24 mouse cellular contexts compared by ENCODE assay signal in the genomic region with DNA sequence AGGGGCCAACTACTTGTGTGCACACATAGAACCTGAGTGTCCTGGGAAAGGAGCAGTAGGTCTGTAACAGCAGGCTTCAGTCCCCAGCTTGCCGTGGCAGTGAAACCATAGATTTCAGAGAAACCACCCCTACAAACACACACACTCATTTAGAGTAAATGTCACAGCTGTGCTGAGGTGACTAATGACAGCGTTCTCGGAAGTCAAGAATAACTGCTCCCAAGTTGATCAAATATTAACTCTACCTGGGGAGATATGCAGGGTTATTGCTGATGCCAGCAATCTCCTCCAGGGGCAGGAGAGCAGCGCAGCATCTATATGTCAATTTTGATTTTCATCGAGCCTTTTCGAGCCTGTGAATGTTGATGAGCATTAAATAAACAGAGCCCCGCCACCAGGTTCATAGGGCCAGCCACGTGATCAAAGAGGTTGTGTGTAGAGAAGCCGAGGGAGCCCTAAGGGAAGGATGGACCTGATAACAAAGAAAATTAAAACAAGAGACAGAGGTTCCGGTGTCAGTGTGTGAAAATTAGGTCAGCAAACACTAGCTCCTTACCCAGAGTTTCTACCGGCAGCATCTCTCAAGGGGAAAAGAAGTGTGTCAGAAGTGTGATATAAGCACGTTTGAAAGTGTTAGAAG.
DNase-seq lines count a peak whose midpoint lies in the region; ATAC-seq and TF ChIP-seq lines count a peak whose summit lies in the region.
"Had no signal": no experiment of that assay in that cellular context is flagged by ENCODE, and none has a peak within 500 bp of the region (broad histone marks: within the 10 kb centered on the region; RNA-seq: fewer than 3 reads in every experiment).

No protein-coding gene starts in this region.

- no peak overlapping the region for H3K9ac ChIP-seq in forebrain, embryonic 12.5 days
- no peak overlapping the region for H3K9ac ChIP-seq in forebrain, embryonic 13.5 days
- H3K9ac ChIP-seq in neural tube, embryonic 12.5 days, result no peak overlapping the region
- H3K9ac ChIP-seq in midbrain, embryonic 16.5 days (ENCODE audit: low read depth, low read length), result no peak overlapping the region
- no peak overlapping the region for H3K9ac ChIP-seq in stomach, embryonic 16.5 days (ENCODE audit: low read length)
- H3K9ac ChIP-seq in heart, adult 2 months (ENCODE audit: low read depth, low read length), result no peak overlapping the region
- H3K9ac ChIP-seq: embryonic facial prominence, embryonic 12.5 days; forebrain, embryonic 15.5 days; limb, embryonic 13.5 days; liver, embryonic 13.5 days; lung, embryonic 14.5 days had no signal

- no peaks in the 10 kb centered on the region for H3K4me1 ChIP-seq in forebrain, embryonic 12.5 days
- H3K4me1 ChIP-seq in forebrain, embryonic 13.5 days, result no peaks in the 10 kb centered on the region
- no peaks in the 10 kb centered on the region for H3K4me1 ChIP-seq in neural tube, embryonic 12.5 days
- H3K4me1 ChIP-seq in midbrain, embryonic 16.5 days (ENCODE audit: control insufficient read depth, insufficient read depth, low read length), result no peaks in the 10 kb centered on the region; the same call in 1 of the 2 replicates
- H3K4me1 ChIP-seq in stomach, embryonic 16.5 days (ENCODE audit: control insufficient read depth, insufficient read depth, low read length), result no peaks in the 10 kb centered on the region
- H3K4me1 ChIP-seq in heart, adult 2 months (ENCODE audit: control insufficient read depth, insufficient read depth, low read length), result peaks cover 5% of the 10 kb centered on the region; the same call in 1 of the 2 replicates
- H3K4me1 ChIP-seq: embryonic facial prominence, embryonic 12.5 days; forebrain, embryonic 15.5 days; limb, embryonic 13.5 days; liver, embryonic 13.5 days had no signal

- intact Hi-C loops in heart, adult 2 months (cut with DNase I), result no loop called here

- no peak for TF ChIP-seq EP300 in heart, adult 2 months (IDR thresholded peaks at IDR 0.05; ENCODE audit: insufficient read depth, low read depth, low read length)

- H3K9me3 ChIP-seq in forebrain, embryonic 12.5 days, result no peaks in the 10 kb centered on the region
- no peaks in the 10 kb centered on the region for H3K9me3 ChIP-seq in forebrain, embryonic 13.5 days (replicated peaks)
- no peaks in the 10 kb centered on the region for H3K9me3 ChIP-seq in neural tube, embryonic 12.5 days
- H3K9me3 ChIP-seq in midbrain, embryonic 16.5 days (replicated peaks; ENCODE audit: control insufficient read depth, low read length, poor library complexity, severe bottlenecking), result no peaks in the 10 kb centered on the region
- no peaks in the 10 kb centered on the region for H3K9me3 ChIP-seq in stomach, embryonic 16.5 days (replicated peaks; ENCODE audit: control insufficient read depth, low read length)
- H3K9me3 ChIP-seq: embryonic facial prominence, embryonic 12.5 days; forebrain, embryonic 15.5 days; limb, embryonic 13.5 days; liver, embryonic 13.5 days had no signal

- H3K79me2 ChIP-seq in heart, adult 2 months (replicated peaks; ENCODE audit: control insufficient read depth, insufficient read depth, low read length), result no peaks in the 10 kb centered on the region

- TF ChIP-seq POLR2A in heart, adult 2 months (IDR thresholded peaks at IDR 0.05; ENCODE audit: insufficient read depth, low read depth, low read length), result no peak

- ATAC-seq in forebrain, embryonic 12.5 days (ENCODE audit: low FRiP score), result peak; percentile 53; the same call in 1 of the 2 replicates
- no peak for ATAC-seq in forebrain, embryonic 13.5 days
- peak; percentile 25; the same call in 1 of the 2 replicates for ATAC-seq in neural tube, embryonic 12.5 days (ENCODE audit: low FRiP score, low read depth)
- peak; percentile 45; the same call in 1 of the 2 replicates for ATAC-seq in midbrain, embryonic 16.5 days
- ATAC-seq in stomach, embryonic 16.5 days (ENCODE audit: insufficient read depth, low FRiP score), result peak; percentile 88
- ATAC-seq: activated CD4-positive, CD25-positive, alpha-beta regulatory T cell, adult 4 months; forebrain, embryonic 15.5 days; inflammation-experienced regulatory T-cells, adult 6 months had no signal

- H3K36me3 ChIP-seq in forebrain, embryonic 12.5 days (replicated peaks), result no peaks in the 10 kb centered on the region
- H3K36me3 ChIP-seq in forebrain, embryonic 13.5 days (ENCODE audit: poor library complexity, severe bottlenecking), result no peaks in the 10 kb centered on the region
- H3K36me3 ChIP-seq in neural tube, embryonic 12.5 days, result no peaks in the 10 kb centered on the region
- no peaks in the 10 kb centered on the region for H3K36me3 ChIP-seq in midbrain, embryonic 16.5 days (ENCODE audit: control insufficient read depth, insufficient read depth, low read length)
- H3K36me3 ChIP-seq in stomach, embryonic 16.5 days (ENCODE audit: control insufficient read depth, insufficient read depth, low read length), result no peaks in the 10 kb centered on the region
- H3K36me3 ChIP-seq in heart, adult 2 months (ENCODE audit: control insufficient read depth, insufficient read depth, low read length), result no peaks in the 10 kb centered on the region
- H3K36me3 ChIP-seq: embryonic facial prominence, embryonic 12.5 days; forebrain, embryonic 15.5 days; limb, embryonic 13.5 days; liver, embryonic 13.5 days had no signal

- 77% methylated on average over 12 of the region's 12 CpGs for WGBS in forebrain, embryonic 12.5 days
- 77% methylated on average over 12 of the region's 12 CpGs for WGBS in forebrain, embryonic 13.5 days
- WGBS in neural tube, embryonic 12.5 days, result 67% methylated on average over 12 of the region's 12 CpGs
- 52% methylated on average over 12 of the region's 12 CpGs for WGBS in midbrain, embryonic 16.5 days
- WGBS in stomach, embryonic 16.5 days, result 35% methylated on average over 12 of the region's 12 CpGs
- 75% methylated on average over 12 of the region's 12 CpGs for WGBS in heart, adult 2 months

- no peaks in the 10 kb centered on the region for H3K27me3 ChIP-seq in forebrain, embryonic 12.5 days
- no peaks in the 10 kb centered on the region for H3K27me3 ChIP-seq in forebrain, embryonic 13.5 days
- H3K27me3 ChIP-seq in neural tube, embryonic 12.5 days (replicated peaks), result 0 out of 2 replicates have a peak, but pooled peaks cover 3% of the 10 kb centered on the region
- no peaks in the 10 kb centered on the region for H3K27me3 ChIP-seq in midbrain, embryonic 16.5 days (ENCODE audit: control insufficient read depth, insufficient read depth, low read depth, low read length)
- H3K27me3 ChIP-seq in stomach, embryonic 16.5 days (ENCODE audit: control insufficient read depth, insufficient read depth, low read length), result no peaks in the 10 kb centered on the region
- no peaks in the 10 kb centered on the region for H3K27me3 ChIP-seq in heart, adult 2 months (ENCODE audit: control insufficient read depth, insufficient read depth, low read length)
- H3K27me3 ChIP-seq: embryonic facial prominence, embryonic 12.5 days; forebrain, embryonic 15.5 days; limb, embryonic 13.5 days; liver, embryonic 13.5 days had no signal

- TF ChIP-seq CTCF in heart, adult 2 months (IDR thresholded peaks at IDR 0.05), result no peak

- H3K4me2 ChIP-seq in forebrain, embryonic 12.5 days, result no peak overlapping the region
- no peak overlapping the region for H3K4me2 ChIP-seq in forebrain, embryonic 13.5 days
- H3K4me2 ChIP-seq in neural tube, embryonic 12.5 days (replicated peaks), result no peak overlapping the region
- H3K4me2 ChIP-seq in midbrain, embryonic 16.5 days (ENCODE audit: low read length), result no peak overlapping the region
- no peak overlapping the region for H3K4me2 ChIP-seq in stomach, embryonic 16.5 days (ENCODE audit: low read depth, low read length)
- H3K4me2 ChIP-seq: embryonic facial prominence, embryonic 12.5 days; forebrain, embryonic 15.5 days; heart, embryonic 11.5 days; limb, embryonic 13.5 days; liver, embryonic 13.5 days; lung, embryonic 14.5 days had no signal

- no peak overlapping the region for H3K27ac ChIP-seq in forebrain, embryonic 12.5 days
- H3K27ac ChIP-seq in forebrain, embryonic 13.5 days, result no peak overlapping the region
- H3K27ac ChIP-seq in neural tube, embryonic 12.5 days, result no peak overlapping the region
- H3K27ac ChIP-seq in midbrain, embryonic 16.5 days (ENCODE audit: low read length), result no peak overlapping the region
- H3K27ac ChIP-seq in stomach, embryonic 16.5 days (ENCODE audit: low read length), result peak overlapping the region; percentile 7; the same call in 1 of the 2 replicates
- no peak overlapping the region for H3K27ac ChIP-seq in heart, adult 2 months
- H3K27ac ChIP-seq: embryonic facial prominence, embryonic 12.5 days; forebrain, embryonic 15.5 days; limb, embryonic 13.5 days; liver, embryonic 13.5 days had no signal

- H3K4me3 ChIP-seq in forebrain, embryonic 12.5 days (replicated peaks), result no peak overlapping the region
- H3K4me3 ChIP-seq in forebrain, embryonic 13.5 days, result no peak overlapping the region
- no peak overlapping the region for H3K4me3 ChIP-seq in neural tube, embryonic 12.5 days
- no peak overlapping the region for H3K4me3 ChIP-seq in midbrain, embryonic 16.5 days (ENCODE audit: low read depth, low read length)
- H3K4me3 ChIP-seq in stomach, embryonic 16.5 days (replicated peaks; ENCODE audit: low read length), result no peak overlapping the region
- H3K4me3 ChIP-seq in heart, adult 2 months, result no peak overlapping the region
- H3K4me3 ChIP-seq: embryonic facial prominence, embryonic 12.5 days; erythroblast, embryonic 14.5 days; forebrain, embryonic 15.5 days; limb, embryonic 13.5 days; liver, embryonic 13.5 days had no signal

- no peak for DNase-seq in neural tube, embryonic 10.5 days (ENCODE audit: extremely low spot score, low spot score)
- DNase-seq in urinary bladder, postnatal 10 days (ENCODE audit: low spot score), result no peak
- no peak for DNase-seq in heart, adult 2 months
- DNase-seq: adrenal gland, postnatal 10 days; cerebellum, postnatal 10 days; gastrocnemius, postnatal 36 days; heart, postnatal 14 days; liver, embryonic 13.5 days; lung, embryonic 14.5 days; lung, postnatal 4 days; right cerebral cortex, postnatal 25 days; thymus, postnatal 36 days had no signal
